Mouse (Mus musculus): ENCODE data around the gene Pck1. TPM values are rescaled to one million over a fixed set of nuclear protein-coding genes. Genes with fewer than 3 reads are reported as not detected.

Gene Pck1
- total RNA-seq, 2 experiments from 2014 or later = 7.2 to 42.3 TPM

GRCm38 (mm10) chr2:173171470-173171869, 18.6 kb downstream of the Pck1 start:
- intact Hi-C loops (cut with DNase I) = no loop called here
- peak; percentile 25 to 39 for DNase-seq

- DNase-seq = no peak
- intact Hi-C loops (cut with DNase I) = no loop called here
Observed at GRCm38 (mm10) chr2:173171956-173172355, 19.1 kb downstream of the Pck1 start.

GRCm38 (mm10) chr2:173172386-173172785, 19.5 kb downstream of the Pck1 start:
- no peak for DNase-seq
- intact Hi-C loops (cut with DNase I) = no loop called here

GRCm38 (mm10) chr2:173173008-173173407, 20.2 kb downstream of the Pck1 start:
- no peak for DNase-seq
- intact Hi-C loops (cut with DNase I) = no loop called here

- intact Hi-C loops (cut with DNase I) = no loop called here
- peak; percentile 36 to 44 for DNase-seq
Observed at GRCm38 (mm10) chr2:173173521-173174511, 21.0 kb downstream of the Pck1 start.

GRCm38 (mm10) chr2:173174569-173174968, 21.7 kb downstream of the Pck1 start:
- intact Hi-C loops (cut with DNase I) = no loop called here
- no peak for DNase-seq

- intact Hi-C loops (cut with DNase I) = no loop called here
- no peak for DNase-seq
Observed at GRCm38 (mm10) chr2:173175703-173176102, 22.9 kb downstream of the Pck1 start.

GRCm38 (mm10) chr2:173177481-173177880, 24.6 kb downstream of the Pck1 start:
- no peak for DNase-seq
- intact Hi-C loops (cut with DNase I) = no loop called here

- intact Hi-C loops (cut with DNase I) = no loop called here
- no peak for DNase-seq
Observed at GRCm38 (mm10) chr2:173177951-173178350, 25.1 kb downstream of the Pck1 start.

- no peak for DNase-seq
- intact Hi-C loops (cut with DNase I) = no loop called here
Observed at GRCm38 (mm10) chr2:173179046-173179445, 26.2 kb downstream of the Pck1 start.

GRCm38 (mm10) chr2:173180026-173180425, 27.2 kb downstream of the Pck1 start:
- DNase-seq = no peak
- intact Hi-C loops (cut with DNase I) = loop anchor here (2.0 to 10.0 kb wide), 3 partner anchors 15 to 1725 kb away; partner anchors contain the start of gene Gnas

- intact Hi-C loops (cut with DNase I) = loop anchor here (2.0 to 10.0 kb wide), 3 partner anchors 16 to 1724 kb away; partner anchors contain the start of gene Gnas
Observed at GRCm38 (mm10) chr2:173180721-173181388, 28.0 kb downstream of the Pck1 start.

GRCm38 (mm10) chr2:173181486-173181885, 28.6 kb downstream of the Pck1 start:
- intact Hi-C loops (cut with DNase I) = loop anchor here (2.0 to 10.0 kb wide), 3 partner anchors 17 to 1723 kb away; partner anchors contain the start of gene Gnas
- no peak for DNase-seq

More at GRCm38 (mm10) chr2:173180721-173181388, 28.0 kb downstream of the Pck1 start:
- no peak for DNase-seq

GRCm38 (mm10) chr2:173181901-173182300, 29.1 kb downstream of the Pck1 start:
- intact Hi-C loops (cut with DNase I) = loop anchor here (2.0 to 10.0 kb wide), 3 partner anchors 17 to 1723 kb away; partner anchors contain the start of gene Gnas
- no peak for DNase-seq

- intact Hi-C loops (cut with DNase I) = loop anchor here (10.0 kb wide), 2 partner anchors 1102 to 1722 kb away; partner anchors contain the start of gene Gnas
- no peak for DNase-seq
Observed at GRCm38 (mm10) chr2:173182796-173183195, 29.9 kb downstream of the Pck1 start.

GRCm38 (mm10) chr2:173183311-173183710, 30.5 kb downstream of the Pck1 start:
- intact Hi-C loops (cut with DNase I) = loop anchor here (10.0 kb wide), 2 partner anchors 1101 to 1721 kb away; partner anchors contain the start of gene Gnas
- DNase-seq = no peak

- DNase-seq = peak; percentile 67 to 82
- intact Hi-C loops (cut with DNase I) = loop anchor here (1.0 to 10.0 kb wide), 4 partner anchors 21 to 1721 kb away; partner anchors contain the start of gene Gnas
Observed at GRCm38 (mm10) chr2:173183836-173184460, 31.1 kb downstream of the Pck1 start.

- intact Hi-C loops (cut with DNase I) = loop anchor here (1.0 to 10.0 kb wide), 4 partner anchors 21 to 1720 kb away; partner anchors contain the start of gene Gnas
- DNase-seq = no peak
Observed at GRCm38 (mm10) chr2:173184475-173185080, 31.7 kb downstream of the Pck1 start.

GRCm38 (mm10) chr2:173185282-173185681, 32.4 kb downstream of the Pck1 start:
- intact Hi-C loops (cut with DNase I) = loop anchor here (10.0 kb wide), 2 partner anchors 1100 to 1720 kb away; partner anchors contain the start of gene Gnas
- DNase-seq = no peak

Data from heart, postnatal 14 days (tissue).